Mouse (Mus musculus) small intestine, adult 2 months (tissue): ENCODE measurements around the gene Cdk15.

Experiments
- CTCF ChIP-seq: fragments of 200-500 bp; IDR thresholded peaks from 2 replicates; pipeline ENCODE4 v1.5.1; 2012; ENCODE audit warnings: low read depth, mild to moderate bottlenecking, control low read depth, inconsistent platforms, low read length, moderate library complexity, mixed read lengths; ENCODE audit not compliant: insufficient replicate concordance, insufficient read length; ENCODE audit errors: extremely low read depth
- POLR2A ChIP-seq: fragments of 200-500 bp; IDR thresholded peaks from 2 replicates; pipeline ENCODE4 v1.6.1; 2012; ENCODE audit warnings: low read depth, mild to moderate bottlenecking, control low read depth, inconsistent platforms, low read length, moderate library complexity

DNA sequence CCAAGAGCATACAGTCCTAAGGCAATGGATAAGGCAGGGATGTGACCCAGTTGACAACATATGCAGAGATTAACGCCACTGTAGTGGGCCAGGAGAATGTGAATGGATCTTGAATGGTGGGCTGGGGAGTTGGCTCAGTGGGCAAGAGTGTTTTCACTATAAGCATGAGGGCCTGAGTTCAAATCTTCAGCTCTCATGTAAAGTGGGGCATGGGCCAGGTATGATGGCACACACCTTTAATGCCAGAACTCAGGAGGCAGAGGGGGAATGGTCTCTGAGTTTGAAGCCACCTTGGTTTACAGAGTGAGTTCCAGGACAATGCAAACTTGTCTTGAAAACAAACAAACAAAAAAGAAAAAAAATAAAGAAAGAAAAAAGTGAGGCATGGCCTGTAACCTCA is 79.5 kb downstream of the Cdk15 start:
- TF ChIP-seq POLR2A, result no peak
- TF ChIP-seq CTCF, result no peak
